Mouse (Mus musculus) kidney, embryonic 16.5 days (tissue): ENCODE measurements around the gene Fam241a. TPM values are rescaled to one million over a fixed set of nuclear protein-coding genes. Genes with fewer than 3 reads are reported as not detected.

Experiments used
- ATAC-seq: fragments of 200-750 bp; cut with Nextera tagmentation; 2 replicates; pipeline ENCODE4 v1.8.0; 2017; ENCODE audit warnings: moderate TSS enrichment; ENCODE audit not compliant: low FRiP score, low TSS enrichment
- H3K27ac ChIP-seq: fragments of 300-500 bp; sonication (generic); 2 replicates; pipeline ENCODE4 v1.5.1; 2014; ENCODE audit warnings: low read length
- H3K27me3 ChIP-seq: fragments of 300-500 bp; sonication (generic); 2 replicates; pipeline ENCODE4 v1.6.1; 2014; ENCODE audit warnings: low read length, control low read depth, mixed read lengths; ENCODE audit not compliant: insufficient read depth
- H3K36me3 ChIP-seq: fragments of 300-500 bp; sonication (generic); 2 replicates; pipeline ENCODE4 v1.6.1; 2014; ENCODE audit warnings: low read length, control low read depth, mixed read lengths; ENCODE audit not compliant: insufficient read depth
- H3K4me1 ChIP-seq: fragments of 300-500 bp; sonication (generic); 2 replicates; pipeline ENCODE4 v1.6.1; 2014; ENCODE audit warnings: low read length, control low read depth, mixed read lengths; ENCODE audit not compliant: insufficient read depth
- H3K4me2 ChIP-seq: fragments of 300-500 bp; sonication (generic); replicated peaks from 2 replicates; pipeline ENCODE4 v1.6.1; 2014; ENCODE audit warnings: low read depth, low read length
- H3K4me3 ChIP-seq: fragments of 300-500 bp; sonication (generic); 2 replicates; pipeline ENCODE4 v1.5.1; 2014; ENCODE audit warnings: mild to moderate bottlenecking, low read length
- H3K9ac ChIP-seq: fragments of 300-500 bp; sonication (generic); replicated peaks from 2 replicates; pipeline ENCODE4 v1.6.1; 2014; ENCODE audit warnings: low read length
- H3K9me3 ChIP-seq: fragments of 300-500 bp; sonication (generic); 2 replicates; pipeline ENCODE4 v1.6.1; 2016; ENCODE audit warnings: low read length, control low read depth
- WGBS: fragments of 180-500 bp; shearing (Covaris S2); extraction: QIAGEN DNeasy Blood & Tissue Kit; methylation state at CpG from one replicate; pipeline ENCODE4 v1.1.7; 2014; 5-methylcytosine and 5-hydroxymethylcytosine counted together
- polyA plus RNA-seq: library from polyadenylated mRNA; unstranded; fragments of >200 nt; fragmentation: Nextera tagmentation; extraction: Ambion mirVana; gene quantifications from 2 replicates; pipeline ENCODE4 v1.2.1, GENCODE M21; 2015

Fam241a gene
- polyA plus RNA-seq, 1 experiment from 2014 or later: 5.0 TPM

DNA sequence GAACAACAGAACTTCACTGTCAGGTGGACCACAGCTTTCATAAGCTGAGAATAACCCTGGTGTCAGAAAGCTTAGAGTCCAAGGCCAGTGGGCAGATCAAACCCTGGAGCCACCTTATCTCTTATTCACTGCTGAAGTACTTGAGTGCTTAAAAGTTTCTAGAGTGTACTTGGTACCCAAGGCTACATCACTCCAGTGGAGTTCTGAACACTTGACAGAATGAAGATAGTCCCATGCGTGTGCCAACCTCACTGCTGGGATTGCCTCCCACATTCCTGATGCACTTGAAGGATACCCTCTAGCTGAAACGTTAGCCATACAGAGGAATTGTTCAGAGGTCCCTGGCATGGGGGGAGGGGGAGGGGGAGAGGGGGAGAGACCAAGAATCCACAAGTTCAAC lies 14.4 kb downstream of the Fam241a start:
- H3K4me3 ChIP-seq: no peak overlapping the region
- no peaks in the 10 kb centered on the region for H3K27me3 ChIP-seq
- H3K36me3 ChIP-seq: no peaks in the 10 kb centered on the region
- H3K4me1 ChIP-seq: no peaks in the 10 kb centered on the region
- WGBS: 61% methylated on average over 2 of the region's 2 CpGs
- H3K9ac ChIP-seq: no peak overlapping the region
- no peak overlapping the region for H3K4me2 ChIP-seq
- H3K27ac ChIP-seq: no peak overlapping the region
- no peak for ATAC-seq
- H3K9me3 ChIP-seq: no peaks in the 10 kb centered on the region

DNA sequence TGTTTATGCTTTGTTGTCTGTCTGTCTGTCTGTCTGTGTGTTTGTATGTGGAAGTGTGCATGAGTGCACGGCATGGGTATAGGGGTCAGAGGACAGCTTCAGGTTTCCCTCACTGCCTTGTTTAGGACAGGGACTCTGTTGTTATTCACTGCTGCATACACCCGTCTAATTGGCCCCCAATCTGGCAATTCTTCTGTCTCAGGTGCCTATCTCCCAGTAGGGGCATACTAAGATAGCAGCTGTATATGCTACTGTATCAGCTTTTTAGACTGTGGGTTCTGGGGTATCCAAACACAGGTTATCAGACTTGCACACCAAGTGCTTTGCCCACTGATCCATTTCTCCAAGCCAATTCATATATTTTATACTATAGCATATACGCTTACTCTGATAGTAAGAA lies 16.2 kb downstream of the Fam241a start:
- Histone ChIP-seq H3K9ac (no peak overlapping the region), H3K27me3 (no peaks in the 10 kb centered on the region)
- ATAC-seq: no peak

GRCm38 (mm10) chr3:127875509-127875908 lies 20.6 kb downstream of the Fam241a start:
- H3K9ac ChIP-seq: no peak overlapping the region
- no peaks in the 10 kb centered on the region for H3K27me3 ChIP-seq
- no peaks in the 10 kb centered on the region for H3K36me3 ChIP-seq
- H3K9me3 ChIP-seq: no peaks in the 10 kb centered on the region
- no peak for ATAC-seq
- 96% methylated on average over 2 of the region's 2 CpGs for WGBS
- no peak overlapping the region for H3K4me3 ChIP-seq
- H3K4me1 ChIP-seq: peaks cover 6% of the 10 kb centered on the region; the same call in 1 of the 2 replicates
- no peak overlapping the region for H3K27ac ChIP-seq
- no peak overlapping the region for H3K4me2 ChIP-seq

More for the DNA sequence above, 16.2 kb downstream of the Fam241a start:
- H3K4me2 ChIP-seq: no peak overlapping the region
- H3K9me3 ChIP-seq: no peaks in the 10 kb centered on the region
- no peak overlapping the region for H3K4me3 ChIP-seq
- no peaks in the 10 kb centered on the region for H3K4me1 ChIP-seq
- no peaks in the 10 kb centered on the region for H3K36me3 ChIP-seq
- H3K27ac ChIP-seq: no peak overlapping the region
- 68% methylated on average over 3 of the region's 3 CpGs for WGBS

DNA sequence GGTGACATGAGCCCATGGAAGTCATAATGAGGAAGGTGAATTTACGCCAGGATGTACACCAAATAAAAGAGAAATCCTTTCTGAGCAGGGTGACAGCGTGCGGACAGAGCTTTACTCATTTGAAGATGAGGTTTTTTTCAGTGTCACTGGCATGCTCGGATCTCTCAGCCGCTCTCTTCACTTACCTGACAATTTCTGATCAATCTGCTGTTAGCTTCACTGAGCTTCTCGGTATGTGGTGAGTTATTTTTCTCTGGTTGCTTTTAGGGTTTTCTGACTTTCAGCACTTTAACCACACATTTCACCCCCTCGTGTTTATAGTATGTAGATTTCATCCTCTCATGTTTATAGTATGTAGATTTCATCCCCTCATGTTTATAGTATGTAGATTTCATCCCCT lies 21.1 kb downstream of the Fam241a start:
- Histone ChIP-seq H3K4me3 (no peak overlapping the region), H3K36me3 (no peaks in the 10 kb centered on the region), H3K27ac (no peak overlapping the region), H3K9ac (no peak overlapping the region), H3K4me2 (no peak overlapping the region), H3K27me3 (no peaks in the 10 kb centered on the region), H3K9me3 (no peaks in the 10 kb centered on the region), H3K4me1 (peaks cover 6% of the 10 kb centered on the region; the same call in 1 of the 2 replicates)
- WGBS: 79% methylated on average over 7 of the region's 7 CpGs
- no peak for ATAC-seq

DNA sequence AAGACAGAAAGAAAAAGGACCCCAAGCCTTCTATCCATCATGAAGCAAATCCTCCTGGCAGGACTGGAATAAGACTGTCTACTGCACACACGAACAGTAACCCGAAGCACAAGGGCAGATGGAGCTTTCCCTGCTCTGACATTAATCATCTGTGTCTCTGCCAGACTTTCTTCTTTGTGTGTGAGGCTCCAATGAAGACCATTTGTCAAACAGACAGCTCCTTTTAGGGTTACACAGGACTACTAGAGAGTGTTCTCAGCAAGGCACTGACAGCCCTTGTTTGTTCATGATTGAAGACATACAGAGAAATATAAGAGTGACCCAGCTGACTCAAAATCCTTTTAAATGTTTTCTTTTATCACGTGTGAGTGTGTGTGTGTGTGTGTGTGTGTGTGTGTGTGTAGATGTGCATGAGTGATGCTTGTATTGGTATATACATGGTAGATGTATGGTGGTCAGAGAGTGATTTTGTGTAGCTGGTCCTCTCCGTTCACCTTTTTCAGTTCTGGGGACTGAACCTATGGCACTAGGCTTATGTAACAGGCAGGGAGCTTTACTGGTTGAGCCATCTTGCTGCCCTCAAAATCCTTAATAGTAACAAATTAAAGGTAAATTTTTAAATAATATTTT lies 21.8 kb downstream of the Fam241a start:
- Histone ChIP-seq H3K4me3 (no peak overlapping the region), H3K4me1 (peaks cover 6% of the 10 kb centered on the region; the same call in 1 of the 2 replicates), H3K4me2 (no peak overlapping the region), H3K27ac (no peak overlapping the region), H3K9me3 (no peaks in the 10 kb centered on the region), H3K9ac (no peak overlapping the region), H3K27me3 (no peaks in the 10 kb centered on the region), H3K36me3 (no peaks in the 10 kb centered on the region)
- peak; percentile 82 for ATAC-seq
- 23% methylated on average over 4 of the region's 4 CpGs for WGBS

GRCm38 (mm10) chr3:127871575-127871974 lies 24.5 kb downstream of the Fam241a start:
- Histone ChIP-seq H3K36me3 (no peaks in the 10 kb centered on the region), H3K4me3 (no peak overlapping the region), H3K4me2 (no peak overlapping the region), H3K27me3 (no peaks in the 10 kb centered on the region), H3K4me1 (peaks cover 6% of the 10 kb centered on the region; the same call in 1 of the 2 replicates), H3K9ac (no peak overlapping the region), H3K27ac (0 out of 2 replicates have a peak overlapping the region, but pooled peaks have one; percentile 24), H3K9me3 (no peaks in the 10 kb centered on the region)
- no peak for ATAC-seq
- 74% methylated on average over 9 of the region's 9 CpGs for WGBS

DNA sequence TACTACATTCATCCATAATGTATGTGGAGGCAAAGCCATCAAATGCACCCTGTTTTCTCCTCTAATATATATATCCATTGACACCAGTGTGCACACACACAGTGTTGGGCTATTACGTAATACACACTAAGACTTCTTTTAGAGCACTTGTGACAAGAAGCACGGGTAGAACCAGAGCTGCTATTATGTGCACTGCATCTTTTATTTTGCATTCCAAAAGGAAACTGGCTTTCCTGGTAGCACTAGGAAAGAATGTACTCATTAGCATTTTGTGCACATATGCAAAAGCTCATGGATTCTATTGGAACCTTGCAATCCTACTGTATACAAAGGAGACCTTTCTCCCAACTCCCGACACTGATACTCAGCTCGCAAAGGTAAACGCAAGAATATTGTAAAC lies 27.2 kb downstream of the Fam241a start:
- ATAC-seq: no peak
- 81% methylated on average over 5 of the region's 5 CpGs for WGBS
- no peak overlapping the region for H3K4me2 ChIP-seq
- no peaks in the 10 kb centered on the region for H3K36me3 ChIP-seq
- H3K4me1 ChIP-seq: no peaks in the 10 kb centered on the region
- H3K27me3 ChIP-seq: no peaks in the 10 kb centered on the region
- H3K9ac ChIP-seq: no peak overlapping the region
- H3K9me3 ChIP-seq: no peaks in the 10 kb centered on the region
- H3K4me3 ChIP-seq: no peak overlapping the region
- H3K27ac ChIP-seq: no peak overlapping the region

DNA sequence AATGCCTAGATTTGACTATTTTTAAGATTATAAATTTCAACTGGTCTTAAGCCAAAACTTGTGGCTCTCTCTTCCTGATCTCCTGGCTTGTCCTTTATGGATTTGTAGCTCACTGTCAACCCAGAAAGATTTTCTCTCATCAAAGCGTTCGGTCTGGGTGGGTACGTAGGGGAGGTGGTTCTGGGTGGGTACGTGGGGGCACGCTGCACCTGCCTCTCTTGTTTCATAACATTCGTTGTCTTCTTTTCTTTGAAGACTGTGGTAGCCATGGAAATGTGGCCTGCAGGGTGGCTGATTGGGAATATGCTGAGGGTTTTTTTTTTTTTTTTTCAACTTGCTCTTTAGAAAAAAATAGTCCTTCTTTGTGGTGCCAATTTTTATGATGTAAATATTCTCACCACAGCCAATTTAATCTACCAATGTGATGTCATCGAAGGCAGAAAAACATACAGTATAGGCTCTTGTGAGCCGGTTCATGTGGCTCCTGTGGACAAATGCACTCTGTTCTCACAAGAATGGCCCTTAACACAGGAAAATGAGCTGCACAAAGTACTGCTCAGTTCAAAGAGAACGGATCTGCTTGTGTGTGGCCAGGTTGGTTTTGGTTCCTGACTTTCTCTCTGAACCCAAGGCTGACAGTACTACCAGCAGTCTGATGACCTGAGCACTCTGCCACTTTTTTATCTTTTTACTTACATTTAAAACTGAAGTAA lies 27.9 kb downstream of the Fam241a start:
- no peaks in the 10 kb centered on the region for H3K36me3 ChIP-seq
- H3K4me2 ChIP-seq: no peak overlapping the region
- no peaks in the 10 kb centered on the region for H3K27me3 ChIP-seq
- no peaks in the 10 kb centered on the region for H3K4me1 ChIP-seq
- H3K27ac ChIP-seq: no peak overlapping the region
- H3K9ac ChIP-seq: no peak overlapping the region
- WGBS: 80% methylated on average over 9 of the region's 9 CpGs
- no peak overlapping the region for H3K4me3 ChIP-seq
- no peak for ATAC-seq
- H3K9me3 ChIP-seq: no peaks in the 10 kb centered on the region

- Histone ChIP-seq H3K9ac (no peak overlapping the region), H3K4me3 (no peak overlapping the region), H3K9me3 (0 out of 2 replicates have a peak, but pooled peaks cover 1% of the 10 kb centered on the region), H3K4me1 (no peaks in the 10 kb centered on the region), H3K27me3 (no peaks in the 10 kb centered on the region), H3K36me3 (no peaks in the 10 kb centered on the region), H3K4me2 (no peak overlapping the region), H3K27ac (0 out of 2 replicates have a peak overlapping the region, but pooled peaks have one; percentile 25)
- no peak for ATAC-seq
- WGBS: 24% methylated on average over 2 of the region's 2 CpGs
Observed at GRCm38 (mm10) chr3:127864242-127864641, 31.9 kb downstream of the Fam241a start.

DNA sequence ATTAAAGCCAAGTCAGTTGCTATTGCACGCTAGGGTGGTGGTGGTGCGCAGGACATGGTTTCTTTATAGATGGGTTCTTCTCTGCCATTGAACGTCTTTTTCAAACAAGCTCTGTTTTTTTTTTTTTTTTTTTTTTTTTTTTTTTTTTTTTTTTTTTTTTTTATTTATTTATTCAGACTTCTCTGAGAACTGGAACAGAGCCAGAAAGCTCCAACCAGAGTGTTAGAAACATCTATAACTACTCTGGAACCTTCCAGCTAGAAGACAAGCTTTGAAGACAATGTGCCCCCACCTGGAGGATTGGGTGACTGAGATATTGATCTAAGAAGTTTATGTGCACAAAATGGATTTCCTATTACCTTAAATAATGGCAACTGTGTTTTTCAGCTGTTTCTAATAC lies 32.6 kb downstream of the Fam241a start:
- no peak overlapping the region for H3K4me2 ChIP-seq
- 66% methylated on average over 3 of the region's 3 CpGs for WGBS
- no peak overlapping the region for H3K27ac ChIP-seq
- 0 out of 2 replicates have a peak, but pooled peaks cover 4% of the 10 kb centered on the region for H3K9me3 ChIP-seq
- no peak overlapping the region for H3K9ac ChIP-seq
- no peaks in the 10 kb centered on the region for H3K4me1 ChIP-seq
- no peak overlapping the region for H3K4me3 ChIP-seq
- no peaks in the 10 kb centered on the region for H3K27me3 ChIP-seq
- ATAC-seq: no peak
- H3K36me3 ChIP-seq: no peaks in the 10 kb centered on the region
